Mouse (Mus musculus) MEL (cell line): Measurements from ENCODE around the gene Fnip2. TPM values are rescaled to one million over a fixed set of nuclear protein-coding genes. Genes with fewer than 3 reads are reported as not detected.

Source experiments
- DNase-seq: peaks from one replicate; pipeline ENCODE4 v3.0.0; 2011; ENCODE audit warnings: low read depth, low spot score
- H3K27ac ChIP-seq: 2 replicates; pipeline ENCODE4 v1.5.1; 2012; ENCODE audit warnings: low read depth, mild to moderate bottlenecking, control low read depth, low read length, moderate library complexity; ENCODE audit not compliant: control insufficient read depth
- H3K27me3 ChIP-seq, 2 experiments: fragments of 150-350 bp in 1 of 2; sonication (generic) in 1 of 2; 2 replicates each; pipeline ENCODE4 v1.6.1; 2012; ENCODE audit warnings: low read length in 2 of 2, mild to moderate bottlenecking in 2 of 2, improper control_type of control experiment in 1 of 2, moderate library complexity in 1 of 2; ENCODE audit not compliant: insufficient read depth in 2 of 2, control insufficient read depth in 1 of 2
- H3K36me3 ChIP-seq, 2 experiments: 2 replicates each; pipeline ENCODE4 v1.6.1; 2012 to 2014; ENCODE audit warnings: low read length in 2 of 2, improper control_type of control experiment in 1 of 2, inconsistent platforms in 1 of 2, mild to moderate bottlenecking in 1 of 2; ENCODE audit not compliant: insufficient read depth in 2 of 2, control insufficient read depth in 1 of 2
- H3K4me1 ChIP-seq, 2 experiments: fragments of 150-350 bp in 1 of 2; sonication (generic) in 1 of 2; 2 replicates each; pipeline ENCODE4 v1.6.1; 2012; ENCODE audit warnings: low read length in 2 of 2, improper control_type of control experiment in 1 of 2, mild to moderate bottlenecking in 1 of 2; ENCODE audit not compliant: insufficient read depth in 2 of 2, control insufficient read depth in 1 of 2
- H3K4me3 ChIP-seq, 2 experiments: fragments of 150-350 bp in 1 of 2; sonication (generic) in 1 of 2; 2 replicates each; pipeline ENCODE4 v1.5.1; 2012; ENCODE audit warnings: low read depth in 2 of 2, low read length in 2 of 2, mild to moderate bottlenecking in 2 of 2, moderate library complexity in 2 of 2, control low read depth in 1 of 2, improper control_type of control experiment in 1 of 2; ENCODE audit not compliant: control insufficient read depth in 1 of 2, insufficient read depth in 1 of 2
- H3K79me2 ChIP-seq: 2 replicates; pipeline ENCODE4 v1.6.1; 2012; ENCODE audit warnings: mild to moderate bottlenecking, low read length, moderate library complexity; ENCODE audit not compliant: control insufficient read depth, poor library complexity, insufficient read depth
- H3K9ac ChIP-seq: 2 replicates; pipeline ENCODE4 v1.6.1; 2012; ENCODE audit warnings: low read depth, mild to moderate bottlenecking, control low read depth, low read length, moderate library complexity; ENCODE audit not compliant: control insufficient read depth, poor library complexity, severe bottlenecking
- H3K9me3 ChIP-seq: fragments of 150-350 bp; sonication (generic); replicated peaks from 2 replicates; pipeline ENCODE4 v1.6.1; 2012; ENCODE audit warnings: mild to moderate bottlenecking, low read length, improper control_type of control experiment, moderate library complexity; ENCODE audit not compliant: insufficient read depth
- CHD2 ChIP-seq: IDR thresholded peaks from 2 replicates; pipeline ENCODE4 v1.6.1; 2011; ENCODE audit warnings: low read length, improper control_type of control experiment
- GABPA ChIP-seq: IDR thresholded peaks from 2 replicates; pipeline ENCODE4 v1.6.1; 2012; ENCODE audit warnings: low read depth, mild to moderate bottlenecking, inconsistent platforms, low read length, improper control_type of control experiment, moderate library complexity
- GATA1 ChIP-seq: IDR thresholded peaks from 2 replicates; pipeline ENCODE4 v1.6.1; 2011; ENCODE audit warnings: low read depth, low read length, improper control_type of control experiment
- HCFC1 ChIP-seq: IDR thresholded peaks from 2 replicates; pipeline ENCODE4 v1.6.1; 2012; ENCODE audit warnings: low read depth, mild to moderate bottlenecking, inconsistent platforms, low read length, improper control_type of control experiment, moderate library complexity
- MAFK ChIP-seq: IDR thresholded peaks from 2 replicates; pipeline ENCODE4 v1.6.1; 2011; ENCODE audit warnings: low read depth, mild to moderate bottlenecking, low read length, improper control_type of control experiment, borderline replicate concordance
- MAX ChIP-seq: IDR thresholded peaks from 2 replicates; pipeline ENCODE4 v1.6.1; 2011; ENCODE audit warnings: low read length, improper control_type of control experiment
- MAZ ChIP-seq: IDR thresholded peaks from 2 replicates; pipeline ENCODE4 v1.6.1; 2012; ENCODE audit warnings: low read depth, mild to moderate bottlenecking, inconsistent platforms, low read length, improper control_type of control experiment
- MYC ChIP-seq: IDR thresholded peaks from 2 replicates; pipeline ENCODE4 v1.6.1; 2011; ENCODE audit warnings: low read depth, mild to moderate bottlenecking, low read length, improper control_type of control experiment, moderate library complexity
- NELFE ChIP-seq: IDR thresholded peaks from 2 replicates; pipeline ENCODE4 v1.6.1; 2011; ENCODE audit warnings: low read depth, low read length, improper control_type of control experiment
- NRF1 ChIP-seq: IDR thresholded peaks from 2 replicates; pipeline ENCODE4 v1.6.1; 2014; ENCODE audit warnings: low read depth, mild to moderate bottlenecking, inconsistent platforms, low read length, improper control_type of control experiment, moderate library complexity; ENCODE audit not compliant: poor library complexity, insufficient read depth, severe bottlenecking
- POLR2A ChIP-seq, 2 experiments: IDR thresholded peaks; 2 replicates each; pipeline ENCODE4 v1.6.1; 2011 to 2012; ENCODE audit warnings: low read length in 2 of 2, mild to moderate bottlenecking in 2 of 2, control low read depth in 1 of 2, improper control_type of control experiment in 1 of 2, low read depth in 1 of 2, moderate library complexity in 1 of 2; ENCODE audit not compliant: control insufficient read depth in 1 of 2, insufficient read depth in 1 of 2, poor library complexity in 1 of 2
- POLR2AphosphoS2 ChIP-seq: IDR thresholded peaks from 2 replicates; pipeline ENCODE4 v1.6.1; 2011; ENCODE audit warnings: low read length, improper control_type of control experiment
- RAD21 ChIP-seq: IDR thresholded peaks from 2 replicates; pipeline ENCODE4 v1.6.1; 2011; ENCODE audit warnings: mild to moderate bottlenecking, low read depth, low read length, improper control_type of control experiment
- RCOR1 ChIP-seq: IDR thresholded peaks from 2 replicates; pipeline ENCODE4 v1.6.1; 2012; ENCODE audit warnings: low read depth, mild to moderate bottlenecking, inconsistent platforms, low read length, improper control_type of control experiment
- TBP ChIP-seq: IDR thresholded peaks from 2 replicates; pipeline ENCODE4 v1.8.0; 2011; ENCODE audit warnings: low read depth, low read length, improper control_type of control experiment
- ZC3H11A ChIP-seq: IDR thresholded peaks from 2 replicates; pipeline ENCODE4 v1.6.1; 2012; ENCODE audit warnings: low read depth, mild to moderate bottlenecking, inconsistent platforms, low read length, improper control_type of control experiment
- ZKSCAN1 ChIP-seq: IDR thresholded peaks from 2 replicates; pipeline ENCODE4 v1.6.1; 2012; ENCODE audit warnings: low read depth, mild to moderate bottlenecking, inconsistent platforms, low read length, improper control_type of control experiment, moderate library complexity
- ZMIZ1 ChIP-seq: IDR thresholded peaks from 2 replicates; pipeline ENCODE4 v1.6.1; 2012; ENCODE audit warnings: low read depth, mild to moderate bottlenecking, inconsistent platforms, low read length, improper control_type of control experiment, moderate library complexity
- ZNF384 ChIP-seq: IDR thresholded peaks from 2 replicates; pipeline ENCODE4 v1.6.1; 2012; ENCODE audit warnings: low read depth, mild to moderate bottlenecking, inconsistent platforms, low read length, improper control_type of control experiment
- polyA plus RNA-seq, 2 experiments: library from polyadenylated mRNA; stranded (reverse) in 1 of 2; unstranded in 1 of 2; fragments of >175 nt in 1 of 2; fragments of >200 nt in 1 of 2; gene quantifications; 2 replicates each; pipeline versions ENCODE4 v1.2.1 to v1.2.4; 2012; ENCODE audit warnings: low replicate concordance in 2 of 2, low read depth in 1 of 2; ENCODE audit not compliant: insufficient read length in 2 of 2, insufficient read depth in 1 of 2, missing spikeins in 1 of 2
- total RNA-seq: library from RNA; depleted of rRNA; stranded (reverse); fragments of 300-350 nt; gene quantifications from 2 replicates; pipeline ENCODE4 v1.2.3, GENCODE M21; 2012

The Fnip2 gene
- total and polyA plus RNA-seq, 3 experiments = 10.4 to 65.8 (median 11.0) TPM

GRCm38 (mm10) chr3:79549751-79550393 lies 17.7 kb downstream of the Fnip2 start:
- no peak overlapping the region for H3K27ac ChIP-seq
- H3K4me3 ChIP-seq = no peak overlapping the region
- no peaks in the 10 kb centered on the region for H3K27me3 ChIP-seq
- DNase-seq = no peak
- TF ChIP-seq MAZ (no peak), GABPA (no peak), RCOR1 (no peak), POLR2A (IDR thresholded peaks at IDR 0.05; ENCODE audit: control insufficient read depth in 1 of 2, insufficient read depth in 1 of 2, low read depth in 1 of 2, low read length in 2 of 2, poor library complexity in 1 of 2) (no peak), MAX (no peak), ZC3H11A (no peak), NRF1 (no peak), RAD21 (no peak), GATA1 (no peak), ZKSCAN1 (no peak), ZNF384 (no peak), MAFK (no peak), HCFC1 (no peak), TBP (no peak)
- TF ChIP-seq, all 39 proteins: peak for 0
- Histone ChIP-seq H3K4me1 (no peaks in the 10 kb centered on the region), H3K9ac (no peak overlapping the region), H3K9me3 (no peaks in the 10 kb centered on the region), H3K79me2 (peaks cover 9% of the 10 kb centered on the region; the same call in 1 of the 2 replicates), H3K36me3 (no peaks in the 10 kb centered on the region; a peak in 2 of 4 replicates)

GRCm38 (mm10) chr3:79548681-79549437 lies 18.7 kb downstream of the Fnip2 start:
- no peaks in the 10 kb centered on the region for H3K9me3 ChIP-seq
- H3K27me3 ChIP-seq = no peaks in the 10 kb centered on the region
- peaks cover 6% of the 10 kb centered on the region; the same call in 1 of the 2 replicates for H3K79me2 ChIP-seq
- no peaks in the 10 kb centered on the region; a peak in 3 of 4 replicates for H3K36me3 ChIP-seq
- no peaks in the 10 kb centered on the region for H3K4me1 ChIP-seq
- DNase-seq = no peak
- TF ChIP-seq POLR2AphosphoS2 = no peak
- TF ChIP-seq MAFK = no peak
- no peak for TF ChIP-seq GATA1
- no peak for TF ChIP-seq MYC
- no peak for TF ChIP-seq CHD2
- no peak for TF ChIP-seq NELFE
- no peak for TF ChIP-seq MAZ
- TF ChIP-seq POLR2A (IDR thresholded peaks at IDR 0.05; ENCODE audit: control insufficient read depth in 1 of 2, insufficient read depth in 1 of 2, low read depth in 1 of 2, low read length in 2 of 2, poor library complexity in 1 of 2) = no peak
- no peak for TF ChIP-seq ZMIZ1
- no peak for TF ChIP-seq ZKSCAN1
- no peak for TF ChIP-seq MAX
- H3K27ac ChIP-seq = no peak overlapping the region
- H3K9ac ChIP-seq = no peak overlapping the region
- H3K4me3 ChIP-seq = no peak overlapping the region
